Mouse (Mus musculus) bone marrow, adult 2 months (tissue): Measurements from ENCODE around the gene Nrg4.

Source experiments
- CTCF ChIP-seq: fragments of 200-500 bp; IDR thresholded peaks from 2 replicates; pipeline ENCODE4 v1.5.1; 2011; ENCODE audit warnings: low read length, control low read depth; ENCODE audit not compliant: control insufficient read depth, insufficient read depth
- POLR2A ChIP-seq: fragments of 200-500 bp; IDR thresholded peaks from 2 replicates; pipeline ENCODE4 v1.6.1; 2011; ENCODE audit warnings: low read depth, mild to moderate bottlenecking, control low read depth, low read length, borderline replicate concordance; ENCODE audit not compliant: control insufficient read depth

GRCm38 (mm10) chr9:55225165-55225737, 101.4 kb downstream of the Nrg4 start:
- TF ChIP-seq POLR2A (no peak), CTCF (no peak)
